Mouse (Mus musculus) hindbrain, embryonic 15.5 days (tissue): ENCODE measurements around the gene Man2a1. TPM values are rescaled to one million over a fixed set of nuclear protein-coding genes. Genes with fewer than 3 reads are reported as not detected.

ENCODE experiments used
- ATAC-seq: fragments of 200-750 bp; cut with Nextera tagmentation; 2 replicates; pipeline ENCODE4 v1.8.0; 2017; ENCODE audit warnings: low read depth, moderate number of reproducible peaks, moderate TSS enrichment; ENCODE audit not compliant: low FRiP score
- H3K27ac ChIP-seq: fragments of 300-500 bp; sonication (generic); replicated peaks from 2 replicates; pipeline ENCODE4 v1.5.1; 2015; ENCODE audit warnings: mild to moderate bottlenecking, inconsistent platforms
- H3K27me3 ChIP-seq: fragments of 300-500 bp; sonication (generic); 2 replicates; pipeline ENCODE4 v1.6.1; 2015; ENCODE audit warnings: control low read depth, inconsistent platforms
- H3K36me3 ChIP-seq: fragments of 300-500 bp; sonication (generic); 2 replicates; pipeline ENCODE4 v1.6.1; 2015; ENCODE audit warnings: control low read depth, inconsistent platforms
- H3K4me1 ChIP-seq: fragments of 300-500 bp; sonication (generic); replicated peaks from 2 replicates; pipeline ENCODE4 v1.6.1; 2015; ENCODE audit warnings: control low read depth, inconsistent platforms
- H3K4me2 ChIP-seq: fragments of 300-500 bp; sonication (generic); 2 replicates; pipeline ENCODE4 v1.6.1; 2015; ENCODE audit warnings: moderate library complexity, mild to moderate bottlenecking, inconsistent platforms
- H3K4me3 ChIP-seq: fragments of 300-500 bp; sonication (generic); 2 replicates; pipeline ENCODE4 v1.5.1; 2015; ENCODE audit warnings: mild to moderate bottlenecking, inconsistent platforms
- H3K9ac ChIP-seq: fragments of 300-500 bp; sonication (generic); 2 replicates; pipeline ENCODE4 v1.6.1; 2015; ENCODE audit warnings: inconsistent platforms
- H3K9me3 ChIP-seq: fragments of 300-500 bp; sonication (generic); 2 replicates; pipeline ENCODE4 v1.6.1; 2016; ENCODE audit warnings: control low read depth, inconsistent platforms
- WGBS: fragments of 180-500 bp; shearing (Covaris S2); methylation state at CpG from one replicate; pipeline ENCODE4 v1.1.7; 2015; 5-methylcytosine and 5-hydroxymethylcytosine counted together
- polyA plus RNA-seq: library from polyadenylated mRNA; unstranded; fragments of >200 nt; fragmentation: Nextera tagmentation; extraction: Ambion mirVana; gene quantifications from 2 replicates; pipeline ENCODE4 v1.2.1, GENCODE M21; 2015

Gene Man2a1
- 4.6 and 5.9 TPM in 2 replicates for polyA plus RNA-seq

DNA sequence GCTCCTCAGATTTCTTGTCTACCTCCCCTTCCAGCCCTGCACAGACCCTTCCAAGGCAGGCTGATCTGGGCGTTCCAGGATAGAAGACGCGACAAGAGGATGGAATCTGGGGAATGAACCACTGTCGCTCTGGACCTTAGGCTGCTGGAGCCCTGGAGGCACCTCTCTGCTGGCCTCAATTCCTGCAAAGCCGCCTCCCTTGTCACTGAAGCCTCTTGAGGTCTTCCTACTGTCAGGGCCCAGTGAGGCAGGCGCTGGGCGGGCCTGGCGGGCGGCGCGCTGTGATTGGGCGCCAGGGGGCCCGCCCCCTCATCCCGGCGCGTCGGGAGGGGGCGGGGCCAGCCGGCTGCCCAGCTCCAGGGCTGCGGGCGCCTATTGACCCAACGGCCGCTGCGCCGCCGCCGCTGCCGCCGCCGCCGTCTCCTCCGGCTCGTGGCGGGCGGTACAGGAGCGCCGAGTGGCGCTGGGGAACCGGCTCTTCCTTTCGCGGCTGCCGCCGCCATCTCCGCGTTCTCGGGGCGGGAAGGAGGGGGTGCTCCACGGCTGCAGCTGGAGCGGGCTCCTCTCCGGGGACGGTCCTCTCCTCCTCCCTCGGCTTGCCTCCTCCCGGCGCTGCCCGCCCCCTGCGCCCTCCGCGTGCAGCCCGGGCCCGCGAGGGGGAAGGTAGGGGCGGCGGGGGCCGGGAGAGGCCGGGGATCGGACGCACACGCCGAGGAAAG, at the start of gene Man2a1:
Man2a1 (plus strand) TSS at position 365 of the 719 bp plus-strand sequence.
- Histone ChIP-seq H3K9me3 (no peaks in the 10 kb centered on the region), H3K9ac (peak within 1 kb of the TSS; percentile 81), H3K4me1 (peaks cover 40% of the 10 kb centered on the region), H3K27me3 (no peaks in the 10 kb centered on the region), H3K36me3 (no peaks in the 10 kb centered on the region), H3K4me3 (peak within 1 kb of the TSS; percentile 89), H3K27ac (peak within 1 kb of the TSS; percentile 91), H3K4me2 (peak within 1 kb of the TSS; percentile 95)
- WGBS, result under 1% methylated on average over 46 of the region's 69 CpGs
- ATAC-seq, result peak; percentile 94

DNA sequence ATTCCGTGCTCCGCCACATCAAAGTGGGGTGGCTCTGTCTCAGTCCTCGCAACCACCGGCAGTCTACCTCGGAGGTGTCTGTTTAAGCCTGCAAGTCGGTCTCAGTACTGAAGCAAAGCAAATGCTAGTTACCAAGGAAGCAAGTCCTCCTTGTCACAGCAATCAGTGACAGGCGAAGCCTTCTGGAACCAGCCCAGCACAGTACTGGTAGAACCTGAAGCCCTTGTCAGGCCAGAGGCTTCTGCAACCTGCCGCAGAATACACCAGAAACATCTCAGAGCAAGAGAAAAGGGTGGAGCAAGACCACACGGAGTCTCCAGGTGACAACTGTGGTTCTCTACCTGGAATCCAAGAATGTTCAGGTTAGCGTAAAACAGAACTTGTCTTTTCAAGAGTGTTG, 47.2 kb upstream of the Man2a1 start:
- no peak overlapping the region for H3K4me2 ChIP-seq
- WGBS, result 96% methylated on average over 10 of the region's 10 CpGs
- no peak overlapping the region for H3K9ac ChIP-seq
- H3K9me3 ChIP-seq, result no peaks in the 10 kb centered on the region
- H3K36me3 ChIP-seq, result no peaks in the 10 kb centered on the region
- no peaks in the 10 kb centered on the region for H3K27me3 ChIP-seq
- ATAC-seq, result no peak
- no peak overlapping the region for H3K27ac ChIP-seq
- peaks cover 9% of the 10 kb centered on the region for H3K4me1 ChIP-seq
- no peak overlapping the region for H3K4me3 ChIP-seq

DNA sequence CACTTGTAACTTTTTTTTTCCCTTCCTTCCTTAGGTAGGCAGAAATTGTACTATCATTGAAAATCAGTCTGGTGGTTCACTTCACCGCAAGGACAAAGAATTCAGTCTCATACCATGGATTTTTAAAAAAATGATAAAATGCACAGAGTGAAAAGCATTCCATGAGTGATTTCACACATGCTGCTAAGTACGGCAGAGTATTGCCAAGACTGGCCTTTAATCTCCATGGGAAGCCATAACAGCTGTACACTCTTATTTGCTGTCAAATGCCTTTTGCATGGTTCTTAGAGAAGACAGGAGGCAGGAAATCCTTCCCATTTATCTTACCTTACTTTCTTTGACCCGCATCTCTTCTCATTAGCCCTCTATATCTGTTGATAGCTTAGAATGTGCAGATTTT, 45.6 kb upstream of the Man2a1 start:
- no peaks in the 10 kb centered on the region for H3K27me3 ChIP-seq
- no peak overlapping the region for H3K9ac ChIP-seq
- no peak for ATAC-seq
- no peak overlapping the region for H3K4me2 ChIP-seq
- H3K9me3 ChIP-seq, result no peaks in the 10 kb centered on the region
- H3K4me3 ChIP-seq, result no peak overlapping the region
- WGBS, result 57% methylated on average over 3 of the region's 3 CpGs
- H3K4me1 ChIP-seq, result peaks cover 8% of the 10 kb centered on the region
- H3K27ac ChIP-seq, result no peak overlapping the region
- no peaks in the 10 kb centered on the region for H3K36me3 ChIP-seq

DNA sequence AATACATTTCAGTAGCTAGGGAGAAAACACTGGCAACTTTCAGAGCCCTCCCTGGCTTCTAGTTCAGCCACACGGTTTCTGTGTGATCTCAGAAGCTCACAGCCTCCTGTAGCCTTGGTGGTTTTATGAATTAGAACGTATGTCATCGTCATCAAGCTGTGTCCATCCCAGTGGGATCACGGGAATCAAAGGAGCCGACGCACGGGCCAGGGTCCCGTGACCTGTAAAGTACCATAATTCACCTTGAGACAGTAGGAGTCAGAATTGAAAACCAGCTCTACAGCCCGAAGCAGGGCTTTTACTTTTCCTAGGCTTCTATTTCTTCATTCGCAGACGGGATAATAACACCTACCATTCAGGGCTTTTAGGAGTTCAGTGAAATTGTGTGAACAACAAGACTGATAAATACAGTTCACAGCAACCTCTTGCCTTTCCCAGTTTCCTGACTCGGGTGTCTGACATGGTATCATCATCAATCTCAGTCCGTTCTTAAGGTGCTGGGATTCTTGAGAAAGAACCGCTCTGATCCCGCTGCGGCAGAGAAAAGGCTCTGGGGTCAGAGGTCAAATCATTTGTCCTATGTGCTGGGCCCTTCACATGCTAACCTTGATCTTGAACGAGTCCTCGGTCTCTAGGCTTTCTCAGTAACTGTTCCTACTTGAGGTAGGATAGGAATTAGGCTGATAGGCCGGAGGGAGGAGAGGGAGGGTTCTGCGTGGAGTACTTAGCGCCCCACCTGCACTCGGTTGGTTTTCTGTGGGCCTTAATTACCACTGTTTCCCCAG, 43.7 kb upstream of the Man2a1 start:
- no peak overlapping the region for H3K9ac ChIP-seq
- H3K36me3 ChIP-seq, result no peaks in the 10 kb centered on the region
- no peaks in the 10 kb centered on the region for H3K27me3 ChIP-seq
- 89% methylated on average over 22 of the region's 22 CpGs for WGBS
- no peak overlapping the region for H3K4me2 ChIP-seq
- peaks cover 4% of the 10 kb centered on the region; the same call in 1 of the 2 replicates for H3K4me1 ChIP-seq
- H3K9me3 ChIP-seq, result no peaks in the 10 kb centered on the region
- H3K4me3 ChIP-seq, result no peak overlapping the region
- H3K27ac ChIP-seq, result no peak overlapping the region
- no peak for ATAC-seq

DNA sequence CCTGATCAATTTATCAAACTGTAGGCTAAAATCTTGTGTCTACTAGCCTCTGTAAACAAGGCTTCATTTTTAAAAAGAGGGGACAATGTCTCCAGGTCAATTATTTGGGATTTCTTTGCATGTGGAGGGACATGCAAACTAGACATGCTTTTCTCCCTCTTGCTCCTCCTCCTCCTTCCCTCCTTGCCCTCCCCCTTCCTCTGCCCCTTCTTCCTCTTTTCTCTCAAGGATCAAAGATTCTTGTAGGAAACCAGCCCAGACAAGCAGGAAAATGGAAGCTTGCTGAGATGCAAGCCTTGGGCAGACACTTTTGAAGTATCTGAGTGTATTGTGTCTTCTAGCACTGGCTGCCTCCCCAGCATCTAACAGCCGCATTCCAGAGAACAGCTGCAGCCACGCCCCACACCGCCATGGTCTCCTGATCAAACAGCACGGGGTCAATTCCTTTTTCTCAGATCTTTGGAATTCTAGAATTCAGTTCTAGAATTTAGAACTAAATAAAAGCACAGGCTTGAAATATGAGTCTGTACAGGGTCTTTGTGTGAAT, 41.5 kb upstream of the Man2a1 start:
- H3K36me3 ChIP-seq, result no peaks in the 10 kb centered on the region
- H3K27me3 ChIP-seq, result no peaks in the 10 kb centered on the region
- no peak overlapping the region for H3K9ac ChIP-seq
- H3K27ac ChIP-seq, result no peak overlapping the region
- H3K4me3 ChIP-seq, result no peak overlapping the region
- H3K9me3 ChIP-seq, result no peaks in the 10 kb centered on the region
- peak overlapping the region; percentile 9; the same call in 1 of the 2 replicates for H3K4me2 ChIP-seq
- H3K4me1 ChIP-seq, result peaks cover 4% of the 10 kb centered on the region; the same call in 1 of the 2 replicates
- no peak; the same call in 1 of the 2 replicates for ATAC-seq
- 6% methylated on average over 4 of the region's 4 CpGs for WGBS

DNA sequence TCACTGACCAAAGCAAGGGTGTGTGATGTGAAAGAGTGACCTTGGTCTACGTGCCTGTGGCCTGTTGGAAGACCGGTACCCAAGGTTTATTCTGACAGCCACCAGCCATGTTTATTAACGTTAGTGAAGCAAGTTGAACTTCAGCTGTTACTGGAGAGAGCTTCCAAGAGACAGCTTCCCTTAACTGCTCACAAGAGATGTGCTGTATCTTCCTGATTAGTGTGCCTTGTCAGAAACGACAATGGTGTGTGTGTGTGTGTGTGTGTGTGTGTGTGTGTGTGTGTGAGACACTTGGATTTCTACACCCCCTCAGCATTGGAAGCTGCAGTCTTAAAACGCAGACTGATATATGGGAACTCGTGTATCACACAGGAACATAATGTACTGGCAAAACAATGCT, 34.1 kb upstream of the Man2a1 start:
- Histone ChIP-seq H3K4me1 (no peaks in the 10 kb centered on the region), H3K9me3 (0 out of 2 replicates have a peak, but pooled peaks cover 3% of the 10 kb centered on the region), H3K4me3 (no peak overlapping the region), H3K9ac (no peak overlapping the region), H3K27me3 (no peaks in the 10 kb centered on the region), H3K27ac (no peak overlapping the region), H3K4me2 (no peak overlapping the region), H3K36me3 (no peaks in the 10 kb centered on the region)
- 54% methylated on average over 6 of the region's 6 CpGs for WGBS
- no peak for ATAC-seq

DNA sequence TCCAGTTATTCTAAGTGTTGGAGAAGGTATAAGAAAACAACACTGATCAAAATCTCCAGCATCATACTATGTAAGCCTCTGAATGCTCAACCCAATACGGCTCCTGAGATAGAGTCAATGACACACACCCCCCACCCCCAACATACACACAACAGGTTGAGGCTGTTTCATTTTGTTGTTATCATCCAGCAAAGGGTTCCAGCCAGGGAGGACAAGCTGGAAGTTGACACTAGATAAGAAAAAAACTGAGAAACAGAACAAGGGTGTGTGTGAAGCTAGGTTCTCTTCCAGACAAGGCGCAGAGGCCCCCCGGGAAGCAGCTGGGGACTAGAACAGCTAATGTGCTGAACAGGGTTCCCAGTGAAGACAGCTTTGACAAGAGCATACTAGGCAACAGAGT, 33.0 kb upstream of the Man2a1 start:
- no peak for ATAC-seq
- no peak overlapping the region for H3K4me2 ChIP-seq
- H3K9ac ChIP-seq, result no peak overlapping the region
- H3K36me3 ChIP-seq, result no peaks in the 10 kb centered on the region
- no peaks in the 10 kb centered on the region for H3K4me1 ChIP-seq
- no peak overlapping the region for H3K4me3 ChIP-seq
- H3K27ac ChIP-seq, result no peak overlapping the region
- 96% methylated on average over 3 of the region's 3 CpGs for WGBS
- H3K27me3 ChIP-seq, result no peaks in the 10 kb centered on the region
- 0 out of 2 replicates have a peak, but pooled peaks cover 3% of the 10 kb centered on the region for H3K9me3 ChIP-seq

DNA sequence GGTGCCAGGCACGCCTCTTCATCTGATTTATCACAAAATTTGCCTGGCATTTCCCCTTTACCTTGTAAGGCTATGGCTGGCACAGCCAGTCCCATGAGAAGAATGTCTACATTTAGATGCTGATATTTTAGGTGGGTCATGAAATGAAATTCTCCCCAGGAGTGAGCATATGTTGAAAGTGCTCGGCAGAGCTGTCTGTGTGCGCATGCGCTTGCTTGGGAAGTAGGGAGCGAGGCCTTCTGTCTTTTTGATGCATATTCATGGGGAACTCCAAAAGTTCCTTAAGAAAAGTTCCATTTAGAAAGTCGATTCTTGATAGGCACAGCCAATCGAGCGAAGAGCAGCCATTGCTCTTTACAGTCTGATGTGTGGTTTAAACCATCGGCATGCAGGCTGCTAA, 26.6 kb upstream of the Man2a1 start:
- 88% methylated on average over 9 of the region's 9 CpGs for WGBS
- ATAC-seq, result no peak

DNA sequence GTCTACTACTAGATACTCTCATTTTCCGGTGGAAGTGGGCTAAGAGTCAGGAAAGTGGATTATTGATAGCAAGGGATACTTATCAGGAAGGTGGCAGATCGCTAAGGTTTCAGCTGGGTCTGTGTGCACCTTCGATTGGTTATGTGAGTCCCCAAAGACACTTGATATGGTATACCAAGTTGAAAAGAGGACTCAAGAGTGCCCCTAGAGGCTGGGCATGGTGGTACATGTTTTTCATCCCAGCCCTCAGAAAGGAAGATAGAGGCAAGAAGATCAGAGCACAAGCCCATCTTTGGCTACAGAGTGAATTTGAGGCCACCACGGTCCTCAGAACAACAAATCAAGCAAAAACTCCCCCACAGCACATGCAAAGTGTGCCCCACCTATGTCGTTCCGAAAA, 25.3 kb upstream of the Man2a1 start:
- H3K9ac ChIP-seq, result no peak overlapping the region
- H3K36me3 ChIP-seq, result no peaks in the 10 kb centered on the region
- no peaks in the 10 kb centered on the region for H3K4me1 ChIP-seq
- ATAC-seq, result no peak
- WGBS, result 77% methylated on average over 6 of the region's 6 CpGs
- H3K27me3 ChIP-seq, result no peaks in the 10 kb centered on the region
- no peak overlapping the region for H3K4me2 ChIP-seq
- no peak overlapping the region for H3K27ac ChIP-seq
- H3K4me3 ChIP-seq, result no peak overlapping the region
- H3K9me3 ChIP-seq, result no peaks in the 10 kb centered on the region

More for the DNA sequence above, 26.6 kb upstream of the Man2a1 start:
- no peaks in the 10 kb centered on the region for H3K27me3 ChIP-seq
- H3K4me3 ChIP-seq, result no peak overlapping the region
- no peak overlapping the region for H3K27ac ChIP-seq
- H3K9ac ChIP-seq, result no peak overlapping the region
- H3K9me3 ChIP-seq, result 0 out of 2 replicates have a peak, but pooled peaks cover 3% of the 10 kb centered on the region
- no peaks in the 10 kb centered on the region for H3K4me1 ChIP-seq
- H3K36me3 ChIP-seq, result no peaks in the 10 kb centered on the region
- no peak overlapping the region for H3K4me2 ChIP-seq

DNA sequence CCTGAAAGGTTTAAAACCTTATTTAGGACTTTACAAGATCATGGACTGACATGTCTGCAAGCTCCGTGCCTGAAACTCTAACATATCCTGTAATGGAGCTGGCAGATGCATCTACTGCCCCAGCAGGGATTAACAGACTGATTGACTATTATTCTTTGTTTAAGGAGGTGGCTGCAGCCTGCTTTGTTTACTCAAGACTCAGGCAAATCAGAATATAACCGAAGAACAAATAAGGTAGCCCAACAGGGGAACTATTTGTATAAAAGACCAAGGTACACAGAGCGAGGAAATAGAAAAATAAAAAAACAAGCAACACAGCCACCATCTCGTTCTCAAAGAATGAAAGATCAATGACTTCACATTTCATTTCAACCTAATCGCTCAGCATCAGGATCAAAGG, 23.1 kb upstream of the Man2a1 start:
- no peak for ATAC-seq
- Histone ChIP-seq H3K27ac (no peak overlapping the region), H3K4me2 (no peak overlapping the region), H3K4me3 (no peak overlapping the region), H3K9ac (no peak overlapping the region), H3K36me3 (no peaks in the 10 kb centered on the region), H3K27me3 (no peaks in the 10 kb centered on the region), H3K4me1 (no peaks in the 10 kb centered on the region), H3K9me3 (no peaks in the 10 kb centered on the region)
- 42% methylated on average over 5 of the region's 5 CpGs for whole genome bisulfite sequencing

DNA sequence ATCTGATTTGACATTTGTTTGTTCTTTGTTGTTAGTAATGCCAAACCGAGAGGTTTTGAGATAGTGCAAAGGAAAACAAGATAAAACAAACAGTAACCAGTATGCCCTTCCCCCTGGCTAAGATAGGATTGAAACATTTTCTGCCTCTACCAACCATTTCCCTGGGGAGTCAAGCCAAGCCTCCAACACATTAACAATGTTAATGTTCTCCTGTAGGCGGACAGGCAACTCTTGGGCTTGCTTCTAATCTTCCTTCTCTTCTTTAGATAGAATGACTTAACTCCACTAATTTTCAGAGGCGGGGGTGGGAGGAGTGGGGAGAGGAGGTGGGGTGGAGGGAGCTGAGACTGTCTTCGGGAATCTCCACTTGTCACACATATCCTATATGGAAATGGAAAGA, 22.2 kb upstream of the Man2a1 start:
- Histone ChIP-seq H3K36me3 (no peaks in the 10 kb centered on the region), H3K4me3 (no peak overlapping the region), H3K4me1 (no peaks in the 10 kb centered on the region), H3K27me3 (no peaks in the 10 kb centered on the region), H3K9ac (no peak overlapping the region), H3K9me3 (no peaks in the 10 kb centered on the region), H3K4me2 (no peak overlapping the region), H3K27ac (no peak overlapping the region)
- no peak for ATAC-seq
- 44% methylated on average over 4 of the region's 4 CpGs for WGBS

DNA sequence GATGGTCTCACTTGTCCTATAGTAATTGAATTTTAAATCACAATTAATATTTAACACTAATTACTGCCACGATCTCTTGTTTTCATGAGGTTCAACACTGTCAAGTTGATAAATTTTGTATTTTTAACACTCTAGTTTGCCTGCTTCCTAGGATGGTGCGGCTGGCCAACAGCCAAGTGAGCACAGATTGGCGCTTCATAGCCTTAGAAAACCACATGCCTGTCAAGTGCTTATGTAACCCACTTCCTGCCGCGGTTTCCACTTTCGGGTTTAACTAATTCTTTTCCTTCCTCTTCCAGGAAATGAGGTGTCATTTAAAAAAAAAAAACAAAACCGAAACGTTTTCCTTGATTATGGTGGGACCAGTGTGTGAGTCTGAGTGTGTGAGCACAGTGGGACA, 20.8 kb upstream of the Man2a1 start:
- H3K9me3 ChIP-seq, result no peaks in the 10 kb centered on the region
- no peak overlapping the region for H3K9ac ChIP-seq
- H3K4me1 ChIP-seq, result no peaks in the 10 kb centered on the region
- WGBS, result 67% methylated on average over 8 of the region's 8 CpGs
- no peak overlapping the region for H3K4me2 ChIP-seq
- H3K4me3 ChIP-seq, result no peak overlapping the region
- no peaks in the 10 kb centered on the region for H3K36me3 ChIP-seq
- ATAC-seq, result no peak
- H3K27ac ChIP-seq, result no peak overlapping the region
- H3K27me3 ChIP-seq, result no peaks in the 10 kb centered on the region
